Mouse (Mus musculus) liver, adult 2 months (tissue): ENCODE measurements around the gene Slc40a1.

ENCODE experiments used
- CTCF ChIP-seq: fragments of 200-500 bp; IDR thresholded peaks from 2 replicates; pipeline ENCODE4 v1.5.1; 2011; ENCODE audit warnings: low read depth, low read length, control low read depth
- POLR2A ChIP-seq: fragments of 200-500 bp; IDR thresholded peaks from 2 replicates; pipeline ENCODE4 v1.6.1; 2011; ENCODE audit warnings: low read length, control low read depth; ENCODE audit not compliant: insufficient read depth; ENCODE audit errors: extremely low read depth

GRCm38 (mm10) chr1:45923306-45923705 is 3.0 kb downstream of the Slc40a1 start:
- TF ChIP-seq POLR2A (no peak), CTCF (no peak)
